Comparison of ENCODE assay signal across 9 mouse cellular contexts in the genomic region with DNA sequence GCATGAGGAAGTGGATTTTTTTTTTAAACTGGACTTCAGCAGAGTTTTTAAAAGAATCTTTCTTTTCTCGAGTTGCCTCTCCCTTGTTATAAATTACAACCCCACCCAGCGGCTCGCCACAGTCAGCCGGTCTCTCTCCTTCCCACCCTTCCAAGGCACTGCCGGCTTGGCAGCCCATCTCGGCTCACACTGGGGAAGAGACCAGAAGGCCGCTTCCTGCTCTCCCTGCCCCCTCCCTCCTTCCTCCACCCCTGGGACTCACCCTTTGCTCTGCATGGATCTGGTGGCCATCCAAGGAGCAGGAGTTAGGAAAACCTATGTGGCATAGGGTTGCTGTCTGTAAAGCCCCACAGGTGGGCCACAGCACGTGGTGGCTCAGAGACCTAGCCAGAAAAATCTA.
DNase-seq lines count a peak whose midpoint lies in the region; ATAC-seq and TF ChIP-seq lines count a peak whose summit lies in the region.
"Had no signal": no experiment of that assay in that cellular context is flagged by ENCODE, and none has a peak within 500 bp of the region (broad histone marks: within the 10 kb centered on the region; RNA-seq: fewer than 3 reads in every experiment).

No protein-coding gene starts in this region.

- H3K27ac ChIP-seq in limb, embryonic 14.5 days (replicated peaks; ENCODE audit: low read depth, low read length), result no peak overlapping the region
- H3K27ac ChIP-seq in limb, embryonic 10.5 days, result no peak overlapping the region
- H3K27ac ChIP-seq in kidney, embryonic 16.5 days (ENCODE audit: low read length), result no peak overlapping the region
- H3K27ac ChIP-seq in stomach, embryonic 15.5 days, result peak overlapping the region; percentile 13; the same call in 1 of the 2 replicates

- peaks cover 5% of the 10 kb centered on the region for H3K4me1 ChIP-seq in limb, embryonic 14.5 days (ENCODE audit: control insufficient read depth, insufficient read depth, low read length)
- peaks cover 12% of the 10 kb centered on the region for H3K4me1 ChIP-seq in limb, embryonic 10.5 days
- H3K4me1 ChIP-seq in kidney, embryonic 16.5 days (ENCODE audit: insufficient read depth, low read length), result peaks cover 5% of the 10 kb centered on the region
- peaks cover 8% of the 10 kb centered on the region; the same call in 1 of the 2 replicates for H3K4me1 ChIP-seq in stomach, embryonic 15.5 days

- peak; percentile 28 for DNase-seq in limb, embryonic 14.5 days (ENCODE audit: low spot score)
- DNase-seq in limb, embryonic 10.5 days (ENCODE audit: low spot score), result no peak
- DNase-seq in gastrocnemius, postnatal 36 days, result peak; percentile 26 to 60
- no peak for DNase-seq in frontal cortex, postnatal 25 days (ENCODE audit: low spot score in 2 of 2)
- no peak for DNase-seq in ovary, postnatal 10 days (ENCODE audit: low spot score)
- DNase-seq in ovary, adult 18-20 months (ENCODE audit: low spot score), result no peak
- DNase-seq: liver, postnatal 0 days had no signal

- no peak overlapping the region for H3K4me2 ChIP-seq in limb, embryonic 14.5 days (replicated peaks; ENCODE audit: low read depth, low read length, severe bottlenecking)
- no peak overlapping the region for H3K4me2 ChIP-seq in kidney, embryonic 16.5 days (replicated peaks; ENCODE audit: low read depth, low read length)
- no peak overlapping the region for H3K4me2 ChIP-seq in stomach, embryonic 15.5 days

- intact Hi-C loops in gastrocnemius, postnatal 36 days (cut with DNase I), result no loop called here

- no peaks in the 10 kb centered on the region for H3K27me3 ChIP-seq in limb, embryonic 14.5 days (ENCODE audit: control insufficient read depth, insufficient read depth, low read length)
- no peaks in the 10 kb centered on the region for H3K27me3 ChIP-seq in limb, embryonic 10.5 days (ENCODE audit: low read depth, poor library complexity, severe bottlenecking)
- H3K27me3 ChIP-seq in kidney, embryonic 16.5 days (ENCODE audit: insufficient read depth, low read length), result no peaks in the 10 kb centered on the region
- H3K27me3 ChIP-seq in stomach, embryonic 15.5 days (replicated peaks), result no peaks in the 10 kb centered on the region

- no peaks in the 10 kb centered on the region for H3K36me3 ChIP-seq in limb, embryonic 14.5 days (ENCODE audit: control insufficient read depth, insufficient read depth, low read length)
- no peaks in the 10 kb centered on the region for H3K36me3 ChIP-seq in limb, embryonic 10.5 days
- H3K36me3 ChIP-seq in kidney, embryonic 16.5 days (ENCODE audit: insufficient read depth, low read length), result no peaks in the 10 kb centered on the region
- H3K36me3 ChIP-seq in stomach, embryonic 15.5 days, result no peaks in the 10 kb centered on the region

- H3K4me3 ChIP-seq in limb, embryonic 14.5 days (replicated peaks; ENCODE audit: low read length), result no peak overlapping the region
- H3K4me3 ChIP-seq in limb, embryonic 10.5 days, result no peak overlapping the region
- H3K4me3 ChIP-seq in kidney, embryonic 16.5 days (ENCODE audit: low read length), result no peak overlapping the region
- H3K4me3 ChIP-seq in stomach, embryonic 15.5 days (replicated peaks), result no peak overlapping the region

- no peak for TF ChIP-seq POLR2A in limb, embryonic 14.5 days (IDR thresholded peaks at IDR 0.05; ENCODE audit: borderline replicate concordance, extremely low read depth, insufficient read depth, insufficient read length)

- 23% methylated on average over 8 of the region's 8 CpGs for WGBS in limb, embryonic 14.5 days
- WGBS in limb, embryonic 10.5 days, result 37% methylated on average over 8 of the region's 8 CpGs
- WGBS in kidney, embryonic 16.5 days, result 15% methylated on average over 8 of the region's 8 CpGs
- WGBS in stomach, embryonic 15.5 days, result 19% methylated on average over 8 of the region's 8 CpGs

- H3K9ac ChIP-seq in limb, embryonic 14.5 days (ENCODE audit: low read depth, low read length, severe bottlenecking), result no peak overlapping the region
- H3K9ac ChIP-seq in kidney, embryonic 16.5 days (replicated peaks; ENCODE audit: low read length), result no peak overlapping the region
- H3K9ac ChIP-seq in stomach, embryonic 15.5 days, result no peak overlapping the region
- H3K9ac ChIP-seq: liver, postnatal 0 days had no signal

- no peak for ATAC-seq in limb, embryonic 14.5 days (ENCODE audit: low FRiP score, low read depth)
- peak; percentile 82 for ATAC-seq in kidney, embryonic 16.5 days (ENCODE audit: low FRiP score, low TSS enrichment)
- ATAC-seq in stomach, embryonic 15.5 days (ENCODE audit: insufficient read depth, low FRiP score, low read depth), result no peak
- ATAC-seq: liver, postnatal 0 days had no signal

- no peaks in the 10 kb centered on the region for H3K9me3 ChIP-seq in limb, embryonic 14.5 days (ENCODE audit: control insufficient read depth, low read length)
- no peaks in the 10 kb centered on the region for H3K9me3 ChIP-seq in limb, embryonic 10.5 days (replicated peaks)
- no peaks in the 10 kb centered on the region for H3K9me3 ChIP-seq in kidney, embryonic 16.5 days (ENCODE audit: low read length)
- H3K9me3 ChIP-seq in stomach, embryonic 15.5 days, result no peaks in the 10 kb centered on the region

Comparison
In these comparisons a context has a peak if more than half of its experiments do, and no peak if none do; other contexts are left out.
1. DNase-seq: peak in limb, embryonic 14.5 days (single experiment) and gastrocnemius, postnatal 36 days (2 of 2); none in limb, embryonic 10.5 days (single experiment), frontal cortex, postnatal 25 days (0 of 2), ovary, postnatal 10 days (single experiment) and ovary, adult 18-20 months (single experiment).